Mouse (Mus musculus) myocyte (in vitro differentiated cells): ENCODE results near the gene Maats1. TPM values are rescaled to one million over a fixed set of nuclear protein-coding genes. Genes with fewer than 3 reads are reported as not detected.

ENCODE experiments used
- H3K27me3 ChIP-seq: one replicate; pipeline ENCODE4 v1.6.1; 2011; ENCODE audit not compliant: control insufficient read depth, insufficient read depth, insufficient read length
- H3K36me3 ChIP-seq: one replicate; pipeline ENCODE4 v1.6.1; 2011; ENCODE audit not compliant: control insufficient read depth, insufficient read depth
- H3K4me2 ChIP-seq: one replicate; pipeline ENCODE4 v1.6.1; 2011; ENCODE audit warnings: low read depth, control low read depth
- H3K4me3 ChIP-seq: one replicate; pipeline ENCODE4 v1.5.1; 2011; ENCODE audit warnings: mild to moderate bottlenecking, control low read depth, moderate library complexity
- H3K79me2 ChIP-seq: one replicate; pipeline ENCODE4 v1.6.1; 2011; ENCODE audit not compliant: control insufficient read depth, insufficient read depth
- H3ac ChIP-seq: one replicate; pipeline ENCODE4 v1.6.1; 2011; ENCODE audit not compliant: control insufficient read depth, insufficient read length
- CEBPB ChIP-seq: IDR thresholded peaks from 2 replicates; pipeline ENCODE4 v1.6.1; 2011; ENCODE audit warnings: mild to moderate bottlenecking, moderate library complexity; ENCODE audit not compliant: poor library complexity, insufficient read depth, severe bottlenecking
- E2F4 ChIP-seq: IDR thresholded peaks from one replicate; pipeline ENCODE4 v1.6.1; 2011; ENCODE audit warnings: mild to moderate bottlenecking, control low read depth, moderate library complexity; ENCODE audit not compliant: insufficient read depth
- MAX ChIP-seq: IDR thresholded peaks from one replicate; pipeline ENCODE4 v1.6.1; 2011; ENCODE audit warnings: low read depth, mild to moderate bottlenecking, control low read depth
- MYOD1 ChIP-seq, 3 experiments: IDR thresholded peaks; one replicate each; pipeline ENCODE4 v1.6.1; 2011; ENCODE audit warnings: control low read depth in 2 of 3, low read depth in 2 of 3, mild to moderate bottlenecking in 2 of 3, moderate library complexity in 1 of 3; ENCODE audit not compliant: insufficient read length in 2 of 3, control insufficient read depth in 1 of 3
- MYOG ChIP-seq, 3 experiments: IDR thresholded peaks; one replicate each; pipeline ENCODE4 v1.6.1; 2011; ENCODE audit warnings: control low read depth in 2 of 3, low read depth in 2 of 3, mild to moderate bottlenecking in 2 of 3; ENCODE audit not compliant: insufficient read length in 2 of 3, control insufficient read depth in 1 of 3, insufficient read depth in 1 of 3
- POLR2A ChIP-seq: IDR thresholded peaks from one replicate; pipeline ENCODE4 v1.6.1; 2011; ENCODE audit warnings: low read depth, mild to moderate bottlenecking, control low read depth, moderate library complexity; ENCODE audit not compliant: insufficient read length
- POLR2AphosphoS2 ChIP-seq: IDR thresholded peaks from one replicate; pipeline ENCODE4 v1.6.1; 2011; ENCODE audit warnings: low read depth, control low read depth; ENCODE audit not compliant: insufficient read length
- REST ChIP-seq: IDR thresholded peaks from one replicate; pipeline ENCODE4 v1.6.1; 2011; ENCODE audit warnings: mild to moderate bottlenecking, control low read depth, moderate library complexity; ENCODE audit not compliant: insufficient read depth, insufficient read length
- SRF ChIP-seq: IDR thresholded peaks from one replicate; pipeline ENCODE4 v1.6.1; 2011; ENCODE audit warnings: low read depth; ENCODE audit not compliant: control insufficient read depth, insufficient read length
- TCF12 ChIP-seq: IDR thresholded peaks from one replicate; pipeline ENCODE4 v1.6.1; 2011; ENCODE audit warnings: mild to moderate bottlenecking, control low read depth; ENCODE audit not compliant: poor library complexity, insufficient read depth, severe bottlenecking
- TCF3 ChIP-seq: IDR thresholded peaks from one replicate; pipeline ENCODE4 v1.6.1; 2011; ENCODE audit warnings: low read depth, control low read depth; ENCODE audit not compliant: insufficient read length
- USF1 ChIP-seq: IDR thresholded peaks from one replicate; pipeline ENCODE4 v1.6.1; 2011; ENCODE audit warnings: low read depth, mild to moderate bottlenecking, control low read depth, moderate library complexity
- polyA plus RNA-seq: library from polyadenylated mRNA; unstranded; fragments of >200 nt; fragmentation: generic; extraction: Trizol; gene quantifications from one replicate; pipeline ENCODE4 v1.2.1, GENCODE M21; 2012; ENCODE audit warnings: missing spikeins

Maats1 gene
- polyA plus RNA-seq, 1 experiment, result 1.1 TPM

DNA sequence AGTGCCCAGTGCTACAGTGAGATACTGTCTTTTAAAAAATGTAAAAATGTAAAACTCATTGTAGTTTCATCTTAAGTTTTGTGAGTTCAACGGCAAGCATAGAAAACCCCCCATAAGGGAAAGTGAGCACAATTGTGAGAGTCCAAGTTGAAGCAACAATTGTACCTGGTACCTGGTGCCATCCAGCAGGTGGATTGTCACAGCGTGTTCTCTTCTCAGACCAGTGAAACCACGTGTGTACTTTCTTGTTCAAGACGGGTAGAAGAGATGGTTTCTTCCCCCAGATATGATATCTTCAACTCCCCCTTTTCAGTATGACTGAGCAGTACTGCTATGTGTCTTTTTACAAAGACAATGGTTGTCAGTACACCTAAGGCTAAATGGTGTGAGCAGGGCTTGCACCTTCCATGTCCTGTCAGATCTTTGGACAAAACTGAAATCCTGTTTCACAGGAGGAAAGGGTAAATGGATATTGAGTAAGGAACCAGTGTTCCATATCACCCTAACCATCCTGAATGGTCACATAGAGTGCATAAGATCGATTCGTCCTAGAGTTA lies 16.4 kb upstream of the Maats1 start:
- Histone ChIP-seq H3ac (no peak overlapping the region), H3K4me3 (no peak overlapping the region), H3K36me3 (peaks cover 12% of the 10 kb centered on the region), H3K79me2 (no peaks in the 10 kb centered on the region), H3K4me2 (no peak overlapping the region), H3K27me3 (no peaks in the 10 kb centered on the region)
- TF ChIP-seq E2F4, result no peak
- no peak for TF ChIP-seq CEBPB
- TF ChIP-seq POLR2A, result no peak
- TF ChIP-seq POLR2AphosphoS2, result no peak
- TF ChIP-seq MYOD1 (IDR thresholded peaks at IDR 0.05; ENCODE audit: control insufficient read depth in 1 of 3, insufficient read length in 2 of 3, low read depth in 2 of 3), result no peak
- TF ChIP-seq TCF12, result no peak
- no peak for TF ChIP-seq USF1
- no peak for TF ChIP-seq SRF
- no peak for TF ChIP-seq MYOG (IDR thresholded peaks at IDR 0.05; ENCODE audit: control insufficient read depth in 1 of 3, insufficient read depth in 1 of 3, insufficient read length in 2 of 3, low read depth in 2 of 3)
- TF ChIP-seq REST, result no peak
- no peak for TF ChIP-seq TCF3
- TF ChIP-seq MAX, result no peak

DNA sequence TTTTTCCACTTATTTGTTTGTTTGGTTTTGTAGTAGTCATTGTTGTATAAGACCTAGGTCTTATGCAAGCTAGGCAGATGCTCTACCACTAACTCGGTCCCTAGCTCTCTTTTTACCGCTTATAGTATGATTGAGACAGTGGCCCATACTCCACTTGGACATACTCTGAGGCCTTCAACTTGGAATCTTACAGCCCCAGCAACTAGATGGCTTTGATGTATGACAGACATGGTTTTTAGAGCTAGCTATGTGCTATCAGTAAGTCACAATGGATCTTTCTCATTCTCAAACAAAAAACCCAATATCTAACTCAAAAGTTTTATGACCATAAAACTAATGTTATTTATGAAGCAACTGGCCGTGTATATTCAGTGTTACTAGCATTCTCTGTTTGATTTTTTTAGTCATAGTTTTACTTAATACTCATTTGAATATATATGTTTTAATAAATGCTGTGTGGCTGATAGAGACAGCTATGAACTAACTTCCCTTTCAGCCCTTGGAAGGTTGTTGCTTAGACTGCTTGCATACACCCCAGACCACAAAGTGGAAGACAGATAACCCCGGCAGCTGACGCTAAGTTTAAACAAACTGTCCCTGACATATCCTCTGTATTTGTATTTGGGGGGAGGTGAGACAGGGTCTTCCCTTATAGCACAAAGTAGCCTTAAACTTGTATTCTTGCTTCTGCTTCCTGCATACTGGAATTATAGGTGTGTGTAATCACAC lies 12.4 kb upstream of the Maats1 start:
- TF ChIP-seq MYOD1 (IDR thresholded peaks at IDR 0.05; ENCODE audit: control insufficient read depth in 1 of 3, insufficient read length in 2 of 3, low read depth in 2 of 3) (no peak), CEBPB (no peak), MYOG (IDR thresholded peaks at IDR 0.05; ENCODE audit: control insufficient read depth in 1 of 3, insufficient read depth in 1 of 3, insufficient read length in 2 of 3, low read depth in 2 of 3) (no peak), SRF (no peak), TCF12 (no peak), TCF3 (no peak), E2F4 (no peak), POLR2AphosphoS2 (no peak), REST (no peak), POLR2A (no peak), MAX (no peak), USF1 (no peak)
- Histone ChIP-seq H3K4me3 (no peak overlapping the region), H3ac (no peak overlapping the region), H3K36me3 (peaks cover 28% of the 10 kb centered on the region), H3K4me2 (no peak overlapping the region), H3K79me2 (no peaks in the 10 kb centered on the region), H3K27me3 (no peaks in the 10 kb centered on the region)

DNA sequence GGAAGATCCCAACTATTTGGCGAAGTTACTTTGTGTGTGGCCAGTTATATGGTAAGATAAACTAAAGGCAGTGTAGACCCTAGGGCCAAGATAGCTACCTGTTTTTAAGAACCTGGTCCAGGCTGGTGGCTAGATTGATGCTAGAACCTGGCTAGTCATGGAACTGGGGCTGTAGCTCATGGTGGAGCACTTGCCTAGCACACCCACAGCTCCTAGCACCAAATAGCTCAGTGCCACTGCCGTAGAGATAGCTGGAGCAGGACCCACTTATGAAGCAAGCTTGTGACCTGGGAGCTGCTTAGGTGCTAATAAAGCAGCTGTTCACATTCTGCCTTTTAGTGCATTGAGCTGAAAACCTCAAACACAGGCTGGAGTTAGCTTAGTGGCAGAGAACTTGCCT lies 11.7 kb upstream of the Maats1 start:
- TF ChIP-seq TCF3 (no peak), CEBPB (no peak), MAX (no peak), MYOD1 (IDR thresholded peaks at IDR 0.05; ENCODE audit: control insufficient read depth in 1 of 3, insufficient read length in 2 of 3, low read depth in 2 of 3) (peak in 1 of 3 experiments; percentile 41), TCF12 (no peak), POLR2AphosphoS2 (peak; percentile 42), MYOG (IDR thresholded peaks at IDR 0.05; ENCODE audit: control insufficient read depth in 1 of 3, insufficient read depth in 1 of 3, insufficient read length in 2 of 3, low read depth in 2 of 3) (no peak)
- no peak overlapping the region for H3ac ChIP-seq
- H3K79me2 ChIP-seq, result peaks cover 6% of the 10 kb centered on the region
- no peak overlapping the region for H3K4me3 ChIP-seq
- peaks cover 32% of the 10 kb centered on the region for H3K36me3 ChIP-seq
- H3K27me3 ChIP-seq, result no peaks in the 10 kb centered on the region
- no peak overlapping the region for H3K4me2 ChIP-seq

DNA sequence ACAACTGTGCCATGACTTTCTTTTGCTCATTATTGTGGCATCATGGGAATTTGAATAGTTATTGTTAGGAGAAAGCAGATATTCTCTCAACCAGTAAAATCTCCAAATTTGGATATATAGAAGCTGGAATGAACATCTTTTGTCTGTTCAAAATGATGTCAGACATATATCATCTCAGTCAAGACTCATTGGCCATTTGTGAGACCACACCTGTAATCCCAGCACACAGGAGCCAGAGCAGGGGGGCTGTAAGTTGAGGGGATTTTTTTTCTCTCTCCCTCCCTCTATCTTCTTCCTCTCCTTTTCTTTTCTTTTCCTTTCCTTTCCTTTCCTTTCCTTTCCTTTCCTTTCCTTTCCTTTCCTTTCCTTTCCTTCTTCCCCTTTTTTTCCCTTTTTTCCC lies 10.9 kb upstream of the Maats1 start:
- Histone ChIP-seq H3ac (no peak overlapping the region), H3K36me3 (peaks cover 32% of the 10 kb centered on the region), H3K79me2 (peaks cover 14% of the 10 kb centered on the region), H3K4me3 (no peak overlapping the region), H3K4me2 (no peak overlapping the region), H3K27me3 (no peaks in the 10 kb centered on the region)
- TF ChIP-seq TCF3, result no peak
- no peak for TF ChIP-seq REST
- TF ChIP-seq TCF12, result no peak

DNA sequence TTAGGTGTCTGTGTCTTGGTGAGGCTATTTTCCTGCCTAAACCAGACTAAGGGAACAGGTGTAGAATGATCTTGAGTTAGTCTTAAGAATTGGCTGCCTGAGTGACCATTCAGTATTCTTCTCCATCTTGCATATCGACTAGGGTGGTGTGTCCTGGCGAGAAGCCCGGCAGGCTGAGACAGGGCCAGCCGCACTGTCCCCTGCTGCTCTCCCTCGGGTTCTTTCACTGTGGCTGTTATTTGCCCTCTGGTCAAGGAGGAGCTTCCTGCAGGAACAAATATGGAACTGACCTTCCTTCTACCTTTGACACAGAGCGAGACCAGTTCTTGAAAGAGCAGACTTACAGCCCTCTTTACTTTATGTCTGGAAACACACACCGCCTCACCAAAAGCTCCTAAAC lies 10.1 kb upstream of the Maats1 start:
- no peak overlapping the region for H3K4me2 ChIP-seq
- TF ChIP-seq POLR2AphosphoS2, result no peak
- no peak for TF ChIP-seq MYOD1 (IDR thresholded peaks at IDR 0.05; ENCODE audit: control insufficient read depth in 1 of 3, insufficient read length in 2 of 3, low read depth in 2 of 3)
- TF ChIP-seq POLR2A, result no peak
- TF ChIP-seq REST, result no peak
- TF ChIP-seq TCF12, result no peak
- TF ChIP-seq TCF3, result no peak
- TF ChIP-seq CEBPB, result no peak
- no peak for TF ChIP-seq USF1
- no peak for TF ChIP-seq E2F4
- TF ChIP-seq SRF, result no peak
- no peak for TF ChIP-seq MYOG (IDR thresholded peaks at IDR 0.05; ENCODE audit: control insufficient read depth in 1 of 3, insufficient read depth in 1 of 3, insufficient read length in 2 of 3, low read depth in 2 of 3)
- TF ChIP-seq MAX, result no peak
- peaks cover 32% of the 10 kb centered on the region for H3K36me3 ChIP-seq
- peaks cover 22% of the 10 kb centered on the region for H3K79me2 ChIP-seq
- no peak overlapping the region for H3ac ChIP-seq
- H3K4me3 ChIP-seq, result no peak overlapping the region
- H3K27me3 ChIP-seq, result no peaks in the 10 kb centered on the region
